ENCODE assay signal across 15 mouse cellular contexts in genomic region chr8:54228801-54229204, GRCm38 (mm10).
DNase-seq lines count a peak whose midpoint lies in the region; ATAC-seq and TF ChIP-seq lines count a peak whose summit lies in the region.
"Had no signal": no experiment of that assay in that cellular context is flagged by ENCODE, and none has a peak within 500 bp of the region (broad histone marks: within the 10 kb centered on the region; RNA-seq: fewer than 3 reads in every experiment).

No protein-coding gene starts in this region.

- ATAC-seq in hindbrain, postnatal 0 days = peak; percentile 71
- ATAC-seq in hindbrain, embryonic 11.5 days (ENCODE audit: low FRiP score) = no peak
- ATAC-seq in forebrain, postnatal 0 days = peak; percentile 91
- peak; percentile 84 for ATAC-seq in megakaryocyte-erythroid progenitor cell, adult 5-6 weeks (replicated peaks; ENCODE audit: low FRiP score, low TSS enrichment, poor library complexity, severe bottlenecking)

- no peak overlapping the region for H3K4me2 ChIP-seq in hindbrain, postnatal 0 days (ENCODE audit: low read depth, low read length)
- H3K4me2 ChIP-seq in hindbrain, embryonic 11.5 days (replicated peaks; ENCODE audit: low read depth, low read length) = no peak overlapping the region
- no peak overlapping the region for H3K4me2 ChIP-seq in forebrain, postnatal 0 days (ENCODE audit: low read depth)
- H3K4me2 ChIP-seq: embryonic facial prominence, embryonic 15.5 days; liver, embryonic 13.5 days; stomach, embryonic 15.5 days had no signal

- peak; percentile 47 to 54 for DNase-seq in cerebellum, postnatal 10 days
- DNase-seq in cerebellum, adult 18-20 months = no peak
- DNase-seq in hindbrain, postnatal 0 days (ENCODE audit: low spot score) = peak; percentile 44
- no peak for DNase-seq in hindbrain, embryonic 11.5 days (ENCODE audit: low spot score)
- peak; percentile 59 for DNase-seq in forebrain, postnatal 0 days
- no peak for DNase-seq in T-cell, adult 2 months (ENCODE audit: low spot score)
- no peak for DNase-seq in B cell, adult 2 months
- DNase-seq: gastrocnemius, postnatal 25 days; liver, embryonic 13.5 days; lung, postnatal 14 days; thymus, postnatal 25 days had no signal

- TF ChIP-seq CTCF in hindbrain, postnatal 0 days (IDR thresholded peaks at IDR 0.05; ENCODE audit: low read depth) = no peak
- no peak for TF ChIP-seq CTCF in forebrain, postnatal 0 days (IDR thresholded peaks at IDR 0.05; ENCODE audit: low read depth)

- no peaks in the 10 kb centered on the region for H3K36me3 ChIP-seq in hindbrain, postnatal 0 days (ENCODE audit: insufficient read depth, low read length)
- H3K36me3 ChIP-seq in hindbrain, embryonic 11.5 days (ENCODE audit: control insufficient read depth, insufficient read depth, low read length) = no peaks in the 10 kb centered on the region
- H3K36me3 ChIP-seq in forebrain, postnatal 0 days (ENCODE audit: insufficient read depth) = no peaks in the 10 kb centered on the region
- H3K36me3 ChIP-seq: embryonic facial prominence, embryonic 15.5 days; liver, embryonic 13.5 days; stomach, embryonic 15.5 days had no signal

- 42% methylated on average over 1 of the region's 1 CpGs for WGBS in hindbrain, postnatal 0 days
- 58% methylated on average over 1 of the region's 1 CpGs for WGBS in hindbrain, embryonic 11.5 days
- WGBS in forebrain, postnatal 0 days = 37% methylated on average over 1 of the region's 1 CpGs

- no peak overlapping the region for H3K4me3 ChIP-seq in hindbrain, postnatal 0 days (ENCODE audit: low read length)
- H3K4me3 ChIP-seq in hindbrain, embryonic 11.5 days (ENCODE audit: low read depth, low read length) = no peak overlapping the region
- H3K4me3 ChIP-seq in forebrain, postnatal 0 days (ENCODE audit: low read depth, low read length) = no peak overlapping the region
- H3K4me3 ChIP-seq: embryonic facial prominence, embryonic 15.5 days; liver, embryonic 13.5 days; stomach, embryonic 15.5 days had no signal

- H3K4me1 ChIP-seq in hindbrain, postnatal 0 days (ENCODE audit: insufficient read depth, low read length) = no peaks in the 10 kb centered on the region
- H3K4me1 ChIP-seq in hindbrain, embryonic 11.5 days (replicated peaks; ENCODE audit: control insufficient read depth, insufficient read depth, low read length) = no peaks in the 10 kb centered on the region
- H3K4me1 ChIP-seq in forebrain, postnatal 0 days (ENCODE audit: insufficient read depth) = no peaks in the 10 kb centered on the region
- H3K4me1 ChIP-seq: embryonic facial prominence, embryonic 15.5 days; liver, embryonic 13.5 days; stomach, embryonic 15.5 days had no signal

- no peak overlapping the region for H3K9ac ChIP-seq in hindbrain, postnatal 0 days (replicated peaks; ENCODE audit: low read length)
- H3K9ac ChIP-seq in hindbrain, embryonic 11.5 days (ENCODE audit: low read depth, low read length) = no peak overlapping the region
- H3K9ac ChIP-seq in forebrain, postnatal 0 days = no peak overlapping the region
- H3K9ac ChIP-seq: embryonic facial prominence, embryonic 15.5 days; liver, embryonic 13.5 days; stomach, embryonic 15.5 days had no signal

- no peaks in the 10 kb centered on the region for H3K27me3 ChIP-seq in hindbrain, postnatal 0 days (ENCODE audit: insufficient read depth, low read length)
- H3K27me3 ChIP-seq in hindbrain, embryonic 11.5 days (ENCODE audit: control insufficient read depth, insufficient read depth, low read length) = no peaks in the 10 kb centered on the region
- no peaks in the 10 kb centered on the region for H3K27me3 ChIP-seq in forebrain, postnatal 0 days (ENCODE audit: insufficient read depth, low read length)
- H3K27me3 ChIP-seq: embryonic facial prominence, embryonic 15.5 days; liver, embryonic 13.5 days; stomach, embryonic 15.5 days had no signal

- no peak overlapping the region for H3K27ac ChIP-seq in hindbrain, postnatal 0 days
- no peak overlapping the region for H3K27ac ChIP-seq in hindbrain, embryonic 11.5 days (ENCODE audit: low read depth, low read length)
- H3K27ac ChIP-seq in forebrain, postnatal 0 days (ENCODE audit: low read depth, low read length) = no peak overlapping the region
- H3K27ac ChIP-seq: embryonic facial prominence, embryonic 15.5 days; kidney, postnatal 0 days; liver, embryonic 13.5 days; stomach, embryonic 15.5 days had no signal

- H3K9me3 ChIP-seq in hindbrain, postnatal 0 days (ENCODE audit: low read length) = no peaks in the 10 kb centered on the region
- no peaks in the 10 kb centered on the region for H3K9me3 ChIP-seq in hindbrain, embryonic 11.5 days (ENCODE audit: control insufficient read depth, low read length)
- H3K9me3 ChIP-seq in forebrain, postnatal 0 days (ENCODE audit: low read length) = no peaks in the 10 kb centered on the region
- H3K9me3 ChIP-seq: embryonic facial prominence, embryonic 15.5 days; liver, embryonic 13.5 days; stomach, embryonic 15.5 days had no signal

Comparison
In these comparisons a context has a peak if more than half of its experiments do, and no peak if none do; other contexts are left out.
1. DNase-seq: peak in cerebellum, postnatal 10 days (2 of 2), hindbrain, postnatal 0 days (single experiment) and forebrain, postnatal 0 days (single experiment); none in cerebellum, adult 18-20 months (0 of 2), hindbrain, embryonic 11.5 days (single experiment), T-cell, adult 2 months (single experiment) and B cell, adult 2 months (0 of 2).